In genomic region chr7:118827975-118828416, GRCm38 (mm10) we compare ENCODE assay signal across 8 mouse cellular contexts. TPM values are rescaled to one million over a fixed set of nuclear protein-coding genes. Genes with fewer than 3 reads are reported as not detected.
DNase-seq lines count a peak whose midpoint lies in the region; ATAC-seq and TF ChIP-seq lines count a peak whose summit lies in the region.

No protein-coding gene starts in this region.

- intact Hi-C loops in left cerebral cortex, adult 2 months (cut with DNase I) = no loop called here
- intact Hi-C loops in left cerebral cortex, postnatal 36 days (cut with DNase I) = no loop called here

- ATAC-seq in hematopoietic stem cell, adult 5-6 weeks (replicated peaks in 1 of 2; ENCODE audit: insufficient read depth in 1 of 2, low FRiP score in 2 of 2, low TSS enrichment in 1 of 2, low read depth in 1 of 2, poor library complexity in 2 of 2, severe bottlenecking in 2 of 2) = peak; percentile 40 to 44; a peak in 2 of 4 replicates
- ATAC-seq in midbrain, embryonic 16.5 days = peak; percentile 46; the same call in 1 of the 2 replicates
- no peak for ATAC-seq in kidney, embryonic 16.5 days (ENCODE audit: low FRiP score, low TSS enrichment)

- H3K9me3 ChIP-seq in midbrain, embryonic 16.5 days (replicated peaks; ENCODE audit: control insufficient read depth, low read length, poor library complexity, severe bottlenecking) = no peaks in the 10 kb centered on the region
- no peaks in the 10 kb centered on the region for H3K9me3 ChIP-seq in kidney, embryonic 16.5 days (ENCODE audit: low read length)

- H3K27me3 ChIP-seq in midbrain, embryonic 16.5 days (ENCODE audit: control insufficient read depth, insufficient read depth, low read depth, low read length) = no peaks in the 10 kb centered on the region
- no peaks in the 10 kb centered on the region for H3K27me3 ChIP-seq in kidney, embryonic 16.5 days (ENCODE audit: insufficient read depth, low read length)

- peaks cover 12% of the 10 kb centered on the region for H3K36me3 ChIP-seq in midbrain, embryonic 16.5 days (ENCODE audit: control insufficient read depth, insufficient read depth, low read length)
- peaks cover 13% of the 10 kb centered on the region for H3K36me3 ChIP-seq in kidney, embryonic 16.5 days (ENCODE audit: insufficient read depth, low read length)

- H3K4me2 ChIP-seq in midbrain, embryonic 16.5 days (ENCODE audit: low read length) = no peak overlapping the region
- no peak overlapping the region for H3K4me2 ChIP-seq in kidney, embryonic 16.5 days (replicated peaks; ENCODE audit: low read depth, low read length)

- H3K27ac ChIP-seq in left cerebral cortex, adult 2 months = peak overlapping the region; percentile 24; the same call in 1 of the 2 replicates
- H3K27ac ChIP-seq in midbrain, embryonic 16.5 days (ENCODE audit: low read length) = no peak overlapping the region
- no peak overlapping the region for H3K27ac ChIP-seq in kidney, embryonic 16.5 days (ENCODE audit: low read length)

- WGBS in midbrain, embryonic 16.5 days = 10% methylated on average over 5 of the region's 5 CpGs
- 81% methylated on average over 5 of the region's 5 CpGs for WGBS in kidney, embryonic 16.5 days

- DNase-seq in left cerebral cortex, adult 2 months (ENCODE audit: extremely low spot score in 1 of 2, low spot score in 2 of 2) = no peak
- no peak for DNase-seq in left cerebral cortex, postnatal 36 days (ENCODE audit: low spot score in 2 of 2)
- peak; percentile 62 for DNase-seq in adrenal gland, postnatal 14 days
- DNase-seq in spleen, adult 18-20 months = no peak
- no peak for DNase-seq in ovary, adult 18-20 months (ENCODE audit: low spot score)

- H3K4me1 ChIP-seq in midbrain, embryonic 16.5 days (ENCODE audit: control insufficient read depth, insufficient read depth, low read length) = no peaks in the 10 kb centered on the region
- H3K4me1 ChIP-seq in kidney, embryonic 16.5 days (ENCODE audit: insufficient read depth, low read length) = 0 out of 2 replicates have a peak, but pooled peaks cover 4% of the 10 kb centered on the region

- H3K4me3 ChIP-seq in left cerebral cortex, adult 2 months = no peak overlapping the region
- H3K4me3 ChIP-seq in midbrain, embryonic 16.5 days (ENCODE audit: low read depth, low read length) = no peak overlapping the region
- no peak overlapping the region for H3K4me3 ChIP-seq in kidney, embryonic 16.5 days (ENCODE audit: low read length)

- TF ChIP-seq CTCF in left cerebral cortex, adult 2 months (IDR thresholded peaks at IDR 0.05) = no peak

- H3K9ac ChIP-seq in midbrain, embryonic 16.5 days (ENCODE audit: low read depth, low read length) = no peak overlapping the region
- no peak overlapping the region for H3K9ac ChIP-seq in kidney, embryonic 16.5 days (replicated peaks; ENCODE audit: low read length)

RNA-seq across cellular contexts. Expression of gene Iqck, which starts 27.6 kb away (rescaled TPM):
- 1 to 10 TPM; 3.7 to 4.3 TPM for total RNA-seq in left cerebral cortex, adult 2 months (2021)
- 1 to 10 TPM; 3.4 to 3.9 TPM for total RNA-seq in left cerebral cortex, postnatal 36 days (2021)
- 12.3 and 14.9 TPM in 2 replicates for total RNA-seq in adrenal gland, postnatal 14 days (2021)
- total RNA-seq in hematopoietic stem cell, adult 5-6 weeks (2017) = 0.99 and 2.0 TPM in 2 replicates
- polyA plus RNA-seq in midbrain, embryonic 16.5 days (2015; fragmentation: Nextera tagmentation; extraction: Ambion mirVana) = 4.7 and 4.8 TPM in 2 replicates
- polyA plus RNA-seq in kidney, embryonic 16.5 days (2015; fragmentation: Nextera tagmentation; extraction: Ambion mirVana) = 3.0 and 3.1 TPM in 2 replicates

RNA-seq across cellular contexts. Expression of gene Knop1, which starts 28.1 kb away (rescaled TPM):
- total RNA-seq in left cerebral cortex, adult 2 months (2021) = 10 to 100 TPM; 25.9 to 27.0 TPM
- total RNA-seq in left cerebral cortex, postnatal 36 days (2021) = 10 to 100 TPM; 24.9 to 28.6 TPM
- total RNA-seq in adrenal gland, postnatal 14 days (2021) = 52.2 and 54.9 TPM in 2 replicates
- 38.5 and 50.3 TPM in 2 replicates for total RNA-seq in hematopoietic stem cell, adult 5-6 weeks (2017)
- 54.9 and 61.0 TPM in 2 replicates for polyA plus RNA-seq in midbrain, embryonic 16.5 days (2015; fragmentation: Nextera tagmentation; extraction: Ambion mirVana)
- 95.7 and 113 TPM in 2 replicates for polyA plus RNA-seq in kidney, embryonic 16.5 days (2015; fragmentation: Nextera tagmentation; extraction: Ambion mirVana)
